Mouse (Mus musculus) small intestine, adult 2 months (tissue): ENCODE results near the gene Iqschfp. TPM values are rescaled to one million over a fixed set of nuclear protein-coding genes. Genes with fewer than 3 reads are reported as not detected.

Experiments used
- H3K27ac ChIP-seq: fragments of 200-500 bp; 2 replicates; pipeline ENCODE4 v1.5.1; 2012; ENCODE audit warnings: low read depth, low read length, control low read depth, inconsistent platforms; ENCODE audit not compliant: insufficient read depth
- H3K27me3 ChIP-seq: fragments of 200-500 bp; 2 replicates; pipeline ENCODE4 v1.6.1; 2012; ENCODE audit warnings: mild to moderate bottlenecking, moderate library complexity, low read length, inconsistent platforms; ENCODE audit not compliant: control insufficient read depth, insufficient read depth
- H3K36me3 ChIP-seq: fragments of 200-500 bp; 2 replicates; pipeline ENCODE4 v1.6.1; 2012; ENCODE audit warnings: mild to moderate bottlenecking, low read length, control low read depth, inconsistent platforms; ENCODE audit not compliant: control insufficient read depth, insufficient read depth
- H3K4me1 ChIP-seq: fragments of 200-500 bp; 2 replicates; pipeline ENCODE4 v1.6.1; 2012; ENCODE audit warnings: low read length, inconsistent platforms, mixed read lengths; ENCODE audit not compliant: control insufficient read depth, insufficient read depth, insufficient read length
- H3K4me3 ChIP-seq: fragments of 200-500 bp; 2 replicates; pipeline ENCODE4 v1.5.1; 2012; ENCODE audit warnings: low read depth, mild to moderate bottlenecking, control low read depth, inconsistent platforms, low read length, moderate library complexity
- CTCF ChIP-seq: fragments of 200-500 bp; IDR thresholded peaks from 2 replicates; pipeline ENCODE4 v1.5.1; 2012; ENCODE audit warnings: low read depth, mild to moderate bottlenecking, control low read depth, inconsistent platforms, low read length, moderate library complexity, mixed read lengths; ENCODE audit not compliant: insufficient replicate concordance, insufficient read length; ENCODE audit errors: extremely low read depth
- POLR2A ChIP-seq: fragments of 200-500 bp; IDR thresholded peaks from 2 replicates; pipeline ENCODE4 v1.6.1; 2012; ENCODE audit warnings: low read depth, mild to moderate bottlenecking, control low read depth, inconsistent platforms, low read length, moderate library complexity
- WGBS: fragments of 180-500 bp; shearing (Covaris S2); methylation state at CpG from one replicate; pipeline ENCODE4 v1.1.7; 2018; 5-methylcytosine and 5-hydroxymethylcytosine counted together
- polyA plus RNA-seq: library from polyadenylated mRNA; depleted of rRNA; stranded (reverse); fragments of >200 nt; gene quantifications from 2 replicates; pipeline ENCODE4 v1.2.3, GENCODE M21; 2012

Gene Iqschfp
- polyA plus RNA-seq, 1 experiment: not detected

DNA sequence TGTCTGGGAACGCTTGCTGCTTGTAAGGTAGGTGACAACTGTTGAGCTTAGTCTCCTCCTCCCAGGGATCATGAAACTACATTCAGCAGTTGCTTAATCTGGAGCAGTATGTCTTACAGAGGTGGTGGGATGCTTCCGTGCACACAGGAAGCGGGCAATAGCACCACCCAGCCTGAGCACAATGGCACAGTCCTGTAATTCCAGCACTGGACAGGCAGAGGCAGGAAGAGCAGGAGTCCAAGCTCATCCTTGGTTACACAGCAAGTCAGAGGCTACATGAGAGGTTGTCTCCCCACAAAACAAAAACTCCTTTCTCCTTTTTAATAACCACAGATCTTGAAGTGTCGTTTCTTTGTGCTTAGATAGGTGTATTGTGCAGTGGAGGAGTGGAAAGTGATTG is 619.7 kb downstream of the Iqschfp start:
- no peak overlapping the region for H3K27ac ChIP-seq
- 82% methylated on average over 4 of the region's 4 CpGs for WGBS

DNA sequence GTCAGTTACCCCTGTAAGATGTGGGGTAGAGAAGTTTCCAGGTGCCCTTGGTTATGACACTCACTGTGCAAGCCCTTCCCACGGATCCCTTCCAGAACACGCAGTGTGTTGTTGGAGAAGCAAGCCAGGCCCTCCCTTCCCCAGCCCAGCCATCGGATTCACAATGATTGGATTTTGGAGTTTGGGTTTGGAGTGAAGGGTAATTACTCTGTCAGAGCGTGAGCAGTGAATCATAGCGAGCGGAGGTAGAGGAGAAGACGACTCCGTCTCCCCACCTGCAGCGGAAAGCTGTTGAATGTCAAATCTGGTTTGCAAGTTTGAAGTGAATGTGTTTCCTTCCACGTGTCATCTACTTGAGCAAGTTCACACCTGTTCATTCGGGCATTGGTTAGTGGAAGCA is 620.3 kb downstream of the Iqschfp start:
- H3K27ac ChIP-seq: no peak overlapping the region
- H3K4me3 ChIP-seq: no peak overlapping the region
- H3K4me1 ChIP-seq: peaks cover 2% of the 10 kb centered on the region; the same call in 1 of the 2 replicates
- no peak for TF ChIP-seq CTCF
- no peaks in the 10 kb centered on the region for H3K36me3 ChIP-seq
- 83% methylated on average over 11 of the region's 11 CpGs for WGBS
- H3K27me3 ChIP-seq: no peaks in the 10 kb centered on the region

More for the DNA sequence above, 619.7 kb downstream of the Iqschfp start:
- TF ChIP-seq POLR2A: no peak
- no peak for TF ChIP-seq CTCF
- Histone ChIP-seq H3K4me3 (no peak overlapping the region), H3K36me3 (no peaks in the 10 kb centered on the region), H3K4me1 (peaks cover 2% of the 10 kb centered on the region; the same call in 1 of the 2 replicates), H3K27me3 (no peaks in the 10 kb centered on the region)

DNA sequence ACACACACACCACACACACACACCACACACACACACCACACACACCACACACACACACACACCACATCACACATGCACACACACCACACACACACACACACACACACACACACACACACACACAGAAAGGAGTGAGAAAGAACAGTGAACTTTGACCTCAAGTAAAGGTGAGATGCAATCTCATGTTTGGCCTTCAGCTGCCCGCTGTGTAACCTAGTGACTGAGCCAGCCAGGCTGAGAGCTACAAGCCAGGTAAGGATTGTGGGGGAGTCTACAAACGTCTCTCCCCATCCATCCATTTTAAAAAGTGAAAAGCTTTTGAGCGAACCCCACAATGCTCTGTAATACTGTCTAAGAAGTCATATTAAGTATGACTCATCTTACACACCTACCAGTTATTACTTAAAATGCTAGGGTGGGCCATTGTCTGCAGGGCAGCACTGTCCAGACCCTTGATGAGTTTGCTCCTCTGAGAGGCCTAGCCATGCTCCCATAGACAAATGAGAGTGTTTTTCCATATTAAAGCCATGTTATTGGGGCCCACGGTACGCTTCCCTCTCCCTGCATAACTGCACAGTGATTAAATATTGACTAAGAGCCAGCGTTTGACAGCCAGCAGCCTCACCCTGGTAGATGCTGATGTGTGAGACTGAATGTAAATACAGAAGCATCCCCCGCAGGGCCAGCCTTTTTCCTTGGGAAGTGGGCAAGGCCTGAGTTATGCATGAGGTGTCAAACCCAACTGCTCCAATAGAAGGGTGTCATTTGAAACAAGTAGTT is 621.5 kb downstream of the Iqschfp start:
- Histone ChIP-seq H3K4me3 (no peak overlapping the region), H3K27ac (no peak overlapping the region), H3K27me3 (no peaks in the 10 kb centered on the region), H3K36me3 (no peaks in the 10 kb centered on the region), H3K4me1 (peaks cover 2% of the 10 kb centered on the region; the same call in 1 of the 2 replicates)
- no peak for TF ChIP-seq CTCF
- no peak for TF ChIP-seq POLR2A
- WGBS: 25% methylated on average over 7 of the region's 7 CpGs

DNA sequence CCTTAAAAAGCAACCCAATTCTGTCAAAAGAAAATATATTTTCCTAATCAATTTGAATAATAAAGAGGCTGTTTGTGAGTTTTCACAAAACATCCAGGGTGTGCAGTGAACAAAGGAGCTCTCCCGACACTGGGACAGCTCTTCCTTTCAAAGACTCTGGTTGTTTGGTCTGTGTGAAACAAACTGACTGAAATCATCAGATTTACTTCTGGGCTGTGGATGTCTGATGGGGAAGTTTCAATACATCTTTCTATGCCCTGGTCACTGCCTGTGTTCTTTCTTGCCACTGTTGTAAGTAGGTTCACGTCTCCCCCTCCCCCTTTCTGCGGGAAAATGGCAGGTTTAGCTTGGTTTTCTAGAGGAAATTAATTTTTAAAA is 622.1 kb downstream of the Iqschfp start:
- TF ChIP-seq POLR2A (no peak), CTCF (no peak)
- Histone ChIP-seq H3K4me3 (no peak overlapping the region), H3K27me3 (no peaks in the 10 kb centered on the region), H3K36me3 (no peaks in the 10 kb centered on the region), H3K27ac (no peak overlapping the region), H3K4me1 (peaks cover 2% of the 10 kb centered on the region; the same call in 1 of the 2 replicates)
- 74% methylated on average over 3 of the region's 3 CpGs for WGBS

DNA sequence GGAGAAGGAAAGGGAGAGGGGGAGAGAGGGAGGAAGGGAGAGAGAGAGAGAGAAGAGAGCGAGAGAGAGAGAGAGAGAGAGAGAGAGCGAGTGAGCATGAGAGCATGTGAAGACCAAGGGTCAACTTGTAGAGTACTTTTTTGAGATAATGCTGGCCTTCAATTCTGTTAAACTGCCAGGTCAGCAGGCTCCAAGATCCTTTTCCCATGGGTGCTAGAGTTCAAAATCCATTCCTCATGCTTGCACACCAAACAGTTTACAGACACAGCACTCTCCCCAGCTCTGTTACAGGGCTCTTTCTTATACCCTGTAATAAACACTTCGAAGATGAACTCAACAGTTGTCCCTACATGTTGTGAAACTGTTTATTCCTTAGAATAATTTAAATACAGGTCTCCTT is 622.7 kb downstream of the Iqschfp start:
- Histone ChIP-seq H3K4me1 (peaks cover 2% of the 10 kb centered on the region; the same call in 1 of the 2 replicates), H3K36me3 (no peaks in the 10 kb centered on the region), H3K27me3 (no peaks in the 10 kb centered on the region), H3K4me3 (no peak overlapping the region), H3K27ac (no peak overlapping the region)
- no peak for TF ChIP-seq CTCF
- no peak for TF ChIP-seq POLR2A
- 54% methylated on average over 3 of the region's 3 CpGs for WGBS

DNA sequence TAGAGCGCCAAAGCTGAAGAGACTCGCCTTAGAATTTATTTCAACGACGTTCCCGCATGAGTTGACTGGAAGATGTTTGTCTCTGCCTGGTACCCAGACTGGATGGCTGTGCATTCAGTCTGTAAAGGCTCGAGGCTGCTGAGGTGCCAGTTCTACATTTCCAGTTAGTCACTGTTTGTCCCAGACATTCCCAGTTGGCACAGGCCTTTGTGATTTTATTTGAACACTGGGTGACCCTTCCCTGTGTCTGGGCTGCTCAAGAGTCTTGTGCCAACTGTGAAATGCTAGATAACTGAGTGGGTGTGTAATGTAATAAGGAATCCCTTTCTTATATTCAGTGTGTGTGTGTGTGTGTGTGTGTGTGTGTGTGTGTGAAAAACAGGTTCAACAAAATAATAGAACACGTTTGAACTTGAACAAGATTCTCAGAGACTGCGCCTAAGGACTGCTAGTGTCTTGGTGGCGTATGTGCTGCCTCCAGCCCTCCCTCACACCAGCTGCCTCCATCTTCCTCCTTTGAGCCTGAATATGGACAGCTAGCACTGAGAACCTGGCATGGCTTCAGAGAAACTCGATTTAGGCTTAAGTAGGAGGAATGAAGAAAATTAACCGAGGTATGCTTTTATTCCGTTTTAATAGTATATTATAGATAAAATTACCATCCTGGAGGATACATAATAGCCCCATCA is 624.5 kb downstream of the Iqschfp start:
- 77% methylated on average over 12 of the region's 12 CpGs for WGBS
- Histone ChIP-seq H3K27me3 (no peaks in the 10 kb centered on the region), H3K4me1 (peaks cover 2% of the 10 kb centered on the region; the same call in 1 of the 2 replicates), H3K4me3 (no peak overlapping the region), H3K27ac (no peak overlapping the region), H3K36me3 (no peaks in the 10 kb centered on the region)
- no peak for TF ChIP-seq POLR2A
- no peak for TF ChIP-seq CTCF

DNA sequence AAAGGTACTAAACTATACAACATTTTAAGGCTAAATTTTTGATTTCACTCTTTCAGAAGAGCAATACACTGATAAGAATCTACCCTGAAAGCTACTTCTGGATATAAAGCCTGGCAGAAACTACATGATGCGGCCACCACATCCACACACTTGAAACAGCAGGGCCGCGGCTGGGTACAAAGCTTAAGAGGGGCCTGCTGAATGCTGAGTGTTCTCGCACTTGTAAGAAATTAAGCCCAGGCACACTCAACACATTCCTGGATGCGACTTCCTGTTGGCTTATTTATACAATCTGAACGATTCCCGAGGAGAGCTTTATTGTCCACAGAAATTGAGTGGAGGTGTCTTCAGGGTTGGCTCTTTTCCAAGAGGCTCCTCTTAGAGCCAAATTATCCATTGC is 625.2 kb downstream of the Iqschfp start:
- H3K4me1 ChIP-seq: peaks cover 2% of the 10 kb centered on the region; the same call in 1 of the 2 replicates
- WGBS: 55% methylated on average over 7 of the region's 7 CpGs
- no peak overlapping the region for H3K4me3 ChIP-seq
- no peaks in the 10 kb centered on the region for H3K36me3 ChIP-seq
- TF ChIP-seq CTCF (no peak), POLR2A (no peak)
- H3K27ac ChIP-seq: no peak overlapping the region
- H3K27me3 ChIP-seq: no peaks in the 10 kb centered on the region
